Mouse (Mus musculus) liver, embryonic 15.5 days (tissue): ENCODE measurements around the gene Gm10160. TPM values are rescaled to one million over a fixed set of nuclear protein-coding genes. Genes with fewer than 3 reads are reported as not detected.

Experiments
- ATAC-seq: fragments of 200-750 bp; cut with Nextera tagmentation; 2 replicates; pipeline ENCODE4 v1.8.0; 2017; ENCODE audit warnings: moderate number of reproducible peaks, mild to moderate bottlenecking, moderate library complexity; ENCODE audit not compliant: insufficient read depth
- H3K27ac ChIP-seq: fragments of 300-500 bp; sonication (generic); replicated peaks from 2 replicates; pipeline ENCODE4 v1.5.1; 2015; ENCODE audit warnings: mild to moderate bottlenecking, inconsistent platforms
- H3K27me3 ChIP-seq: fragments of 300-500 bp; sonication (generic); 2 replicates; pipeline ENCODE4 v1.6.1; 2015; ENCODE audit warnings: mild to moderate bottlenecking, inconsistent platforms
- H3K36me3 ChIP-seq: fragments of 300-500 bp; sonication (generic); replicated peaks from 2 replicates; pipeline ENCODE4 v1.6.1; 2015; ENCODE audit warnings: moderate library complexity, mild to moderate bottlenecking, inconsistent platforms
- H3K4me1 ChIP-seq: fragments of 300-500 bp; sonication (generic); replicated peaks from 2 replicates; pipeline ENCODE4 v1.6.1; 2015; ENCODE audit warnings: inconsistent platforms
- H3K4me2 ChIP-seq: fragments of 300-500 bp; sonication (generic); 2 replicates; pipeline ENCODE4 v1.6.1; 2015; ENCODE audit warnings: moderate library complexity, mild to moderate bottlenecking, inconsistent platforms
- H3K4me3 ChIP-seq: fragments of 300-500 bp; sonication (generic); replicated peaks from 2 replicates; pipeline ENCODE4 v1.5.1; 2015; ENCODE audit warnings: mild to moderate bottlenecking, inconsistent platforms
- H3K9ac ChIP-seq: fragments of 300-500 bp; sonication (generic); 2 replicates; pipeline ENCODE4 v1.6.1; 2015; ENCODE audit warnings: moderate library complexity, mild to moderate bottlenecking, inconsistent platforms
- H3K9me3 ChIP-seq: fragments of 300-500 bp; sonication (generic); replicated peaks from 2 replicates; pipeline ENCODE4 v1.6.1; 2016; ENCODE audit warnings: inconsistent platforms
- whole genome bisulfite sequencing: fragments of 180-500 bp; shearing (Covaris S2); methylation state at CpG from one replicate; pipeline ENCODE4 v1.1.7; 2015; ENCODE audit warnings: mixed read lengths; ENCODE audit not compliant: insufficient replicate concordance; 5-methylcytosine and 5-hydroxymethylcytosine counted together
- polyA plus RNA-seq: library from polyadenylated mRNA; unstranded; fragments of >200 nt; fragmentation: Nextera tagmentation; extraction: Ambion mirVana; gene quantifications from 2 replicates; pipeline ENCODE4 v1.2.1, GENCODE M21; 2015

Gm10160 gene
- polyA plus RNA-seq, 1 experiment from 2014 or later: not detected

- no peak overlapping the region for H3K27ac ChIP-seq
- ATAC-seq: no peak
- peaks cover 84% of the 10 kb centered on the region for H3K27me3 ChIP-seq
- H3K9me3 ChIP-seq: no peaks in the 10 kb centered on the region
- no peaks in the 10 kb centered on the region for H3K36me3 ChIP-seq
- H3K4me1 ChIP-seq: peaks cover 19% of the 10 kb centered on the region
- peak overlapping the region; percentile 58 for H3K4me2 ChIP-seq
- H3K4me3 ChIP-seq: no peak overlapping the region
- H3K9ac ChIP-seq: no peak overlapping the region
- WGBS: 10% methylated on average over 9 of the region's 9 CpGs
Observed at GRCm38 (mm10) chr7:81858236-81858635, 2.6 kb upstream of the Gm10160 start.

- no peak overlapping the region for H3K9ac ChIP-seq
- H3K4me1 ChIP-seq: peaks cover 28% of the 10 kb centered on the region
- H3K4me2 ChIP-seq: no peak overlapping the region
- no peak overlapping the region for H3K4me3 ChIP-seq
- WGBS: 57% methylated on average over 4 of the region's 4 CpGs
- ATAC-seq: no peak
- no peaks in the 10 kb centered on the region for H3K36me3 ChIP-seq
- H3K9me3 ChIP-seq: no peaks in the 10 kb centered on the region
- peaks cover 73% of the 10 kb centered on the region for H3K27me3 ChIP-seq
- H3K27ac ChIP-seq: no peak overlapping the region
Observed at GRCm38 (mm10) chr7:81856221-81856620, 627 bp upstream of the Gm10160 start.

GRCm38 (mm10) chr7:81854568-81855307, 856 bp downstream of the Gm10160 start:
- WGBS: 13% methylated on average over 8 of the region's 8 CpGs
- peak overlapping the region; percentile 27 for H3K4me2 ChIP-seq
- peaks cover 63% of the 10 kb centered on the region for H3K27me3 ChIP-seq
- H3K9ac ChIP-seq: no peak overlapping the region
- H3K4me3 ChIP-seq: no peak overlapping the region
- no peaks in the 10 kb centered on the region for H3K36me3 ChIP-seq
- 0 out of 2 replicates have a peak, but pooled peaks have one; percentile 22 for ATAC-seq
- no peaks in the 10 kb centered on the region for H3K9me3 ChIP-seq
- no peak overlapping the region for H3K27ac ChIP-seq
- H3K4me1 ChIP-seq: peaks cover 30% of the 10 kb centered on the region

GRCm38 (mm10) chr7:81851706-81852105, 3.9 kb downstream of the Gm10160 start:
- no peak overlapping the region for H3K9ac ChIP-seq
- H3K4me3 ChIP-seq: no peak overlapping the region
- 55% methylated on average over 3 of the region's 3 CpGs for WGBS
- peaks cover 47% of the 10 kb centered on the region for H3K27me3 ChIP-seq
- no peak overlapping the region for H3K4me2 ChIP-seq
- peaks cover 15% of the 10 kb centered on the region for H3K4me1 ChIP-seq
- H3K36me3 ChIP-seq: no peaks in the 10 kb centered on the region
- H3K9me3 ChIP-seq: no peaks in the 10 kb centered on the region
- no peak for ATAC-seq
- no peak overlapping the region for H3K27ac ChIP-seq

- no peak overlapping the region for H3K4me2 ChIP-seq
- H3K9me3 ChIP-seq: no peaks in the 10 kb centered on the region
- H3K4me1 ChIP-seq: peaks cover 15% of the 10 kb centered on the region
- no peak overlapping the region for H3K4me3 ChIP-seq
- no peak overlapping the region for H3K9ac ChIP-seq
- WGBS: 60% methylated on average over 6 of the region's 6 CpGs
- H3K27ac ChIP-seq: 0 out of 2 replicates have a peak overlapping the region, but pooled peaks have one; percentile 38
- ATAC-seq: no peak
- H3K36me3 ChIP-seq: no peaks in the 10 kb centered on the region
- peaks cover 38% of the 10 kb centered on the region for H3K27me3 ChIP-seq
Observed at GRCm38 (mm10) chr7:81850171-81850570, 5.4 kb downstream of the Gm10160 start.

- peaks cover 37% of the 10 kb centered on the region for H3K27me3 ChIP-seq
- no peak for ATAC-seq
- H3K4me3 ChIP-seq: no peak overlapping the region
- no peak overlapping the region for H3K4me2 ChIP-seq
- peaks cover 15% of the 10 kb centered on the region for H3K4me1 ChIP-seq
- H3K9me3 ChIP-seq: no peaks in the 10 kb centered on the region
- no peak overlapping the region for H3K9ac ChIP-seq
- H3K36me3 ChIP-seq: no peaks in the 10 kb centered on the region
- 0 out of 2 replicates have a peak overlapping the region, but pooled peaks have one; percentile 38 for H3K27ac ChIP-seq
- 51% methylated on average over 7 of the region's 7 CpGs for WGBS
Observed at GRCm38 (mm10) chr7:81849633-81850032, 6.0 kb downstream of the Gm10160 start.

- no peak overlapping the region for H3K4me2 ChIP-seq
- no peak overlapping the region for H3K4me3 ChIP-seq
- H3K36me3 ChIP-seq: no peaks in the 10 kb centered on the region
- peak; percentile 44 for ATAC-seq
- H3K27me3 ChIP-seq: peaks cover 37% of the 10 kb centered on the region
- H3K27ac ChIP-seq: 0 out of 2 replicates have a peak overlapping the region, but pooled peaks have one; percentile 38
- WGBS: 38% methylated on average over 5 of the region's 5 CpGs
- H3K9me3 ChIP-seq: no peaks in the 10 kb centered on the region
- peaks cover 12% of the 10 kb centered on the region for H3K4me1 ChIP-seq
- H3K9ac ChIP-seq: no peak overlapping the region
Observed at GRCm38 (mm10) chr7:81849214-81849613, 6.4 kb downstream of the Gm10160 start.

- H3K27me3 ChIP-seq: peaks cover 37% of the 10 kb centered on the region
- H3K27ac ChIP-seq: no peak overlapping the region
- 76% methylated on average over 4 of the region's 4 CpGs for WGBS
- H3K36me3 ChIP-seq: no peaks in the 10 kb centered on the region
- H3K9ac ChIP-seq: no peak overlapping the region
- H3K9me3 ChIP-seq: no peaks in the 10 kb centered on the region
- H3K4me3 ChIP-seq: no peak overlapping the region
- H3K4me2 ChIP-seq: no peak overlapping the region
- H3K4me1 ChIP-seq: peaks cover 11% of the 10 kb centered on the region
- no peak for ATAC-seq
Observed at GRCm38 (mm10) chr7:81847777-81848176, 7.8 kb downstream of the Gm10160 start.

GRCm38 (mm10) chr7:81847010-81847409, 8.6 kb downstream of the Gm10160 start:
- Histone ChIP-seq H3K4me2 (no peak overlapping the region), H3K4me3 (no peak overlapping the region), H3K4me1 (peaks cover 10% of the 10 kb centered on the region), H3K9ac (no peak overlapping the region), H3K9me3 (no peaks in the 10 kb centered on the region), H3K36me3 (no peaks in the 10 kb centered on the region), H3K27ac (no peak overlapping the region), H3K27me3 (peaks cover 36% of the 10 kb centered on the region)
- 53% methylated on average over 8 of the region's 8 CpGs for WGBS
- ATAC-seq: no peak

- Histone ChIP-seq H3K9me3 (no peaks in the 10 kb centered on the region), H3K4me1 (no peaks in the 10 kb centered on the region; the same call in 1 of the 2 replicates), H3K4me3 (no peak overlapping the region), H3K4me2 (no peak overlapping the region), H3K36me3 (no peaks in the 10 kb centered on the region), H3K27ac (no peak overlapping the region), H3K27me3 (peaks cover 36% of the 10 kb centered on the region), H3K9ac (no peak overlapping the region)
- 60% methylated on average over 8 of the region's 8 CpGs for WGBS
- no peak for ATAC-seq
Observed at GRCm38 (mm10) chr7:81846008-81846407, 9.6 kb downstream of the Gm10160 start.

- H3K27me3 ChIP-seq: peaks cover 42% of the 10 kb centered on the region
- WGBS: 61% methylated on average over 3 of the region's 3 CpGs
- no peak overlapping the region for H3K27ac ChIP-seq
- H3K4me3 ChIP-seq: no peak overlapping the region
- ATAC-seq: no peak
- no peaks in the 10 kb centered on the region for H3K9me3 ChIP-seq
- no peaks in the 10 kb centered on the region; the same call in 1 of the 2 replicates for H3K4me1 ChIP-seq
- H3K4me2 ChIP-seq: no peak overlapping the region
- no peaks in the 10 kb centered on the region for H3K36me3 ChIP-seq
- H3K9ac ChIP-seq: no peak overlapping the region
Observed at GRCm38 (mm10) chr7:81845313-81845712, 10.3 kb downstream of the Gm10160 start.
